Mouse (Mus musculus): ENCODE measurements at regions not wholly inside any gene's neighbourhood (a gene's known extent, or its start where the extent isn't known, plus 50 kb on each side); places are given as distances from the start of the nearest gene placed in this dataset.

- Histone ChIP-seq H3K4me1 (ENCODE audit: control insufficient read depth in 1 of 2, insufficient read depth in 2 of 2) (no peaks in the 10 kb centered on the region), H3K36me3 (replicated peaks in 1 of 2; ENCODE audit: control insufficient read depth in 1 of 2, insufficient read depth in 1 of 2, low read length in 1 of 2) (no peaks in the 10 kb centered on the region), H3K79me2 (replicated peaks; ENCODE audit: control insufficient read depth, extremely low read depth, insufficient read depth, poor library complexity, severe bottlenecking) (no peaks in the 10 kb centered on the region), H3K9ac (ENCODE audit: insufficient read depth, low read depth) (no peak overlapping the region), H3K27ac (ENCODE audit: insufficient read depth, low read depth) (no peak overlapping the region), H3K9me3 (replicated peaks; ENCODE audit: low read length) (peaks cover 51% of the 10 kb centered on the region), H3K27me3 (replicated peaks) (no peaks in the 10 kb centered on the region), H3K4me3 (replicated peaks in 1 of 3; ENCODE audit: low read depth in 2 of 3, low read length in 2 of 3, poor library complexity in 1 of 3) (no peak overlapping the region), H3K4me2 (ENCODE audit: insufficient read depth, low read depth, poor library complexity, severe bottlenecking) (no peak overlapping the region)
- TF ChIP-seq BHLHE40 (IDR thresholded peaks at IDR 0.05; ENCODE audit: low read depth, low read length) (no peak), POLR2AphosphoS2 (IDR thresholded peaks at IDR 0.05; ENCODE audit: low read depth, low read length) (no peak), USF1 (IDR thresholded peaks at IDR 0.05; ENCODE audit: low read depth, low read length) (no peak), JUN (IDR thresholded peaks at IDR 0.05; ENCODE audit: insufficient read depth, low read depth, low read length) (no peak), ZMIZ1 (IDR thresholded peaks at IDR 0.05; ENCODE audit: low read depth, low read length) (no peak), NELFE (IDR thresholded peaks at IDR 0.05; ENCODE audit: low read depth, low read length) (no peak), TBP (conservative IDR thresholded peaks at IDR 0.05; ENCODE audit: low read depth, low read length) (no peak), USF2 (conservative IDR thresholded peaks at IDR 0.05; ENCODE audit: low read depth, low read length) (no peak), RCOR1 (conservative IDR thresholded peaks at IDR 0.05; ENCODE audit: low read depth, low read length) (no peak), KAT2A (IDR thresholded peaks at IDR 0.05; ENCODE audit: insufficient replicate concordance, low read length) (no peak), UBTF (IDR thresholded peaks at IDR 0.05; ENCODE audit: low read depth, low read length) (no peak), ZC3H11A (IDR thresholded peaks at IDR 0.05; ENCODE audit: low read depth, low read length) (no peak), EP300 (IDR thresholded peaks at IDR 0.05; ENCODE audit: low read length) (no peak), CHD2 (IDR thresholded peaks at IDR 0.05; ENCODE audit: low read length) (no peak), MAFK (IDR thresholded peaks at IDR 0.05; ENCODE audit: insufficient replicate concordance, low read length) (no peak), CTCF (conservative IDR thresholded peaks at IDR 0.05 in 1 of 2, IDR thresholded peaks at IDR 0.05 in 1 of 2; ENCODE audit: low read depth in 2 of 2, low read length in 2 of 2) (no peak), HCFC1 (IDR thresholded peaks at IDR 0.05; ENCODE audit: low read depth, low read length) (no peak), ETS1 (conservative IDR thresholded peaks at IDR 0.05; ENCODE audit: low read depth, low read length) (no peak), ZKSCAN1 (IDR thresholded peaks at IDR 0.05; ENCODE audit: borderline replicate concordance, low read depth, low read length) (no peak), JUND (conservative IDR thresholded peaks at IDR 0.05; ENCODE audit: low read depth, low read length) (no peak)
- in situ Hi-C loops (cut with MboI; ENCODE audit: low pct_ligation_motif_present, low pct_unique_long_range_greater_than_20kb, low sequenced_read_pairs), result no loop called here
- DNase-seq (ENCODE audit: extremely low read depth), result no peak
- dilution Hi-C loops (cut with MboI; ENCODE audit: extremely low pct_ligation_motif_present, extremely low pct_unique_long_range_greater_than_20kb, low sequenced_read_pairs), result no loop called here
Measured at GRCm38 (mm10) chr7:70065471-70066130, 300.9 kb downstream of the Nr2f2 start.

GRCm38 (mm10) chr7:70047415-70047753, 319.2 kb downstream of the Nr2f2 start:
- H3K27ac ChIP-seq (ENCODE audit: insufficient read depth, low read depth), result no peak overlapping the region
- TF ChIP-seq E2F4 (IDR thresholded peaks at IDR 0.05; ENCODE audit: insufficient replicate concordance, low read depth, low read length) (no peak), TCF12 (IDR thresholded peaks at IDR 0.05; ENCODE audit: low read depth, low read length) (no peak), GABPA (IDR thresholded peaks at IDR 0.05; ENCODE audit: insufficient replicate concordance, low read depth, low read length) (no peak), JUND (conservative IDR thresholded peaks at IDR 0.05; ENCODE audit: low read depth, low read length) (no peak), RAD21 (IDR thresholded peaks at IDR 0.05; ENCODE audit: low read depth, low read length) (no peak), KAT2A (IDR thresholded peaks at IDR 0.05; ENCODE audit: insufficient replicate concordance, low read length) (no peak), MXI1 (IDR thresholded peaks at IDR 0.05; ENCODE audit: low read depth, low read length) (no peak)
- dilution Hi-C loops (cut with MboI; ENCODE audit: extremely low pct_ligation_motif_present, extremely low pct_unique_long_range_greater_than_20kb, low sequenced_read_pairs), result no loop called here
- H3K4me3 ChIP-seq (replicated peaks in 1 of 3; ENCODE audit: low read depth in 2 of 3, low read length in 2 of 3, poor library complexity in 1 of 3), result no peak overlapping the region
- no peaks in the 10 kb centered on the region for H3K4me1 ChIP-seq (ENCODE audit: control insufficient read depth in 1 of 2, insufficient read depth in 2 of 2)
- H3K36me3 ChIP-seq (replicated peaks in 1 of 2; ENCODE audit: control insufficient read depth in 1 of 2, insufficient read depth in 1 of 2, low read length in 1 of 2), result no peaks in the 10 kb centered on the region
- H3K9me3 ChIP-seq (replicated peaks; ENCODE audit: low read length), result peaks cover 42% of the 10 kb centered on the region
- no peaks in the 10 kb centered on the region for H3K27me3 ChIP-seq (replicated peaks)
- H3K9ac ChIP-seq (ENCODE audit: insufficient read depth, low read depth), result no peak overlapping the region
- H3K4me2 ChIP-seq (ENCODE audit: insufficient read depth, low read depth, poor library complexity, severe bottlenecking), result no peak overlapping the region
- DNase-seq (ENCODE audit: extremely low read depth), result no peak
- no peaks in the 10 kb centered on the region for H3K79me2 ChIP-seq (replicated peaks; ENCODE audit: control insufficient read depth, extremely low read depth, insufficient read depth, poor library complexity, severe bottlenecking)
- in situ Hi-C loops (cut with MboI; ENCODE audit: low pct_ligation_motif_present, low pct_unique_long_range_greater_than_20kb, low sequenced_read_pairs), result no loop called here

All from CH12.LX (cell line).